Mouse (Mus musculus): Measurements from ENCODE around the gene Megf11. TPM values are rescaled to one million over a fixed set of nuclear protein-coding genes. Genes with fewer than 3 reads are reported as not detected.
A peak's percentile ranks its signal among the peaks of the same experiment; 100 is the strongest.

Megf11 gene
- polyA plus RNA-seq, 1 experiment from 2014 or later: 0.65 TPM

GRCm38 (mm10) chr9:64591436-64591835 lies 206.0 kb downstream of the Megf11 start:
- ATAC-seq (replicated peaks; ENCODE audit: insufficient number of reproducible peaks, low FRiP score, low TSS enrichment, low read depth) (no peak), DNase-seq (ENCODE audit: low spot score) (no peak)
- no peak overlapping the region for H3K27ac ChIP-seq (replicated peaks; ENCODE audit: low read depth, low read length)
- no peaks in the 10 kb centered on the region for H3K9me3 ChIP-seq (replicated peaks; ENCODE audit: control insufficient read depth, low read length)
- no peak overlapping the region for H3K4me2 ChIP-seq (ENCODE audit: low read depth, low read length)
- H3K4me1 ChIP-seq (ENCODE audit: control insufficient read depth, insufficient read depth, low read length): no peaks in the 10 kb centered on the region
- H3K27me3 ChIP-seq (ENCODE audit: control insufficient read depth, insufficient read depth, low read length): no peaks in the 10 kb centered on the region
- H3K9ac ChIP-seq (replicated peaks; ENCODE audit: low read length): no peak overlapping the region
- no peaks in the 10 kb centered on the region for H3K36me3 ChIP-seq (replicated peaks; ENCODE audit: control insufficient read depth, insufficient read depth, low read depth, low read length)
- H3K4me3 ChIP-seq (ENCODE audit: low read depth, low read length): no peak overlapping the region
- WGBS: 92% methylated on average over 1 of the region's 1 CpGs

GRCm38 (mm10) chr9:64594442-64594841 lies 209.0 kb downstream of the Megf11 start:
- Histone ChIP-seq H3K36me3 (replicated peaks; ENCODE audit: control insufficient read depth, insufficient read depth, low read depth, low read length) (no peaks in the 10 kb centered on the region), H3K9ac (replicated peaks; ENCODE audit: low read length) (no peak overlapping the region), H3K27me3 (ENCODE audit: control insufficient read depth, insufficient read depth, low read length) (no peaks in the 10 kb centered on the region), H3K4me3 (ENCODE audit: low read depth, low read length) (no peak overlapping the region), H3K27ac (replicated peaks; ENCODE audit: low read depth, low read length) (no peak overlapping the region), H3K4me2 (ENCODE audit: low read depth, low read length) (no peak overlapping the region), H3K9me3 (replicated peaks; ENCODE audit: control insufficient read depth, low read length) (no peaks in the 10 kb centered on the region), H3K4me1 (ENCODE audit: control insufficient read depth, insufficient read depth, low read length) (no peaks in the 10 kb centered on the region)
- WGBS: 70% methylated on average over 8 of the region's 8 CpGs
- no peak for DNase-seq (ENCODE audit: low spot score)
- no peak for ATAC-seq (replicated peaks; ENCODE audit: insufficient number of reproducible peaks, low FRiP score, low TSS enrichment, low read depth)

DNA sequence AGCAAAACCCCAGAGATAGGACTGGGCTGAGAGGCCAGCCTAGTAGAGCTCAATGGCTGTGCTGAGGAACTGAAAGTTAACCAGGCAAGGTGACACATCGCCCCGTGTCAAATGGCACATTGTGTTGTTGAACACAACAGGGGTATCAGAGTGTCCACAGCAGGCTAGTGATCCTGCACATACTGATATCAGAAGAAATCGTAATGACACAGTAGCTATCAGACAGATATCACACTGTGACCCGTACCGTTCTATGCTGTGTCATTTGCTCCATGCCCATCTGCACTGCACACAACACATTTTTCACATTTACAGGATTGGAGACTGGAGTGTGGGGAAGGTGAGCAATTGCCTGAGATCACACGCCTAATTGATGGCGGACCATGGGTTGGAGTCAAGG lies 213.0 kb downstream of the Megf11 start:
- no peak overlapping the region for H3K27ac ChIP-seq (replicated peaks; ENCODE audit: low read depth, low read length)
- H3K4me1 ChIP-seq (ENCODE audit: control insufficient read depth, insufficient read depth, low read length): no peaks in the 10 kb centered on the region
- H3K4me2 ChIP-seq (ENCODE audit: low read depth, low read length): no peak overlapping the region
- no peaks in the 10 kb centered on the region for H3K9me3 ChIP-seq (replicated peaks; ENCODE audit: control insufficient read depth, low read length)
- H3K9ac ChIP-seq (replicated peaks; ENCODE audit: low read length): no peak overlapping the region
- DNase-seq (ENCODE audit: low spot score) (no peak), ATAC-seq (replicated peaks; ENCODE audit: insufficient number of reproducible peaks, low FRiP score, low TSS enrichment, low read depth) (no peak)
- no peak overlapping the region for H3K4me3 ChIP-seq (ENCODE audit: low read depth, low read length)
- no peaks in the 10 kb centered on the region for H3K36me3 ChIP-seq (replicated peaks; ENCODE audit: control insufficient read depth, insufficient read depth, low read depth, low read length)
- no peaks in the 10 kb centered on the region for H3K27me3 ChIP-seq (ENCODE audit: control insufficient read depth, insufficient read depth, low read length)
- 92% methylated on average over 7 of the region's 7 CpGs for WGBS

- Histone ChIP-seq H3K27ac (replicated peaks; ENCODE audit: low read depth, low read length) (no peak overlapping the region), H3K36me3 (replicated peaks; ENCODE audit: control insufficient read depth, insufficient read depth, low read depth, low read length) (no peaks in the 10 kb centered on the region), H3K4me3 (ENCODE audit: low read depth, low read length) (no peak overlapping the region), H3K9me3 (replicated peaks; ENCODE audit: control insufficient read depth, low read length) (no peaks in the 10 kb centered on the region), H3K4me1 (ENCODE audit: control insufficient read depth, insufficient read depth, low read length) (no peaks in the 10 kb centered on the region), H3K27me3 (ENCODE audit: control insufficient read depth, insufficient read depth, low read length) (no peaks in the 10 kb centered on the region), H3K9ac (replicated peaks; ENCODE audit: low read length) (no peak overlapping the region), H3K4me2 (ENCODE audit: low read depth, low read length) (no peak overlapping the region)
- no peak for DNase-seq (ENCODE audit: low spot score)
- WGBS: 60% methylated on average over 2 of the region's 2 CpGs
- ATAC-seq (replicated peaks; ENCODE audit: insufficient number of reproducible peaks, low FRiP score, low TSS enrichment, low read depth): no peak
Observed at GRCm38 (mm10) chr9:64600731-64601130, 215.3 kb downstream of the Megf11 start.

DNA sequence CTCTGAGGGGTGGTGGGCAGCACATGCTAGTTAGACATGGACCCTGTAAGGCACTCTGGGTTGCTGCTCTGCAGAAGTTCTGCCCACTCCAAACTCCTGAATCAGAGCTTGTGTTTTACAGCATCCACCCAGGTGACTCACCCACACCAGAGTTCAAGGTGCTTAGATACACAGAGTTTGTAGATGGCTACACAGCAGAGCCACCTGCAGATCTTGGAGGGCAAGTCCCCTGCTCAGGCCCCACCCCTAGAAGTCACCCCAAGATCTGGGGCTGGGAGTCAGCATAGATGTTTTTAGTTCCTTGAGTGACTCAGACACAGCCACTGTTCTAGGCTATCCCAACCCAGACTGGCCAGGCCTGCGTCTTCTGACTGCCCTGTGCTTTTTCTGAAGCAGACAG lies 217.5 kb downstream of the Megf11 start:
- Histone ChIP-seq H3K9me3 (replicated peaks; ENCODE audit: control insufficient read depth, low read length) (no peaks in the 10 kb centered on the region), H3K27me3 (ENCODE audit: control insufficient read depth, insufficient read depth, low read length) (no peaks in the 10 kb centered on the region), H3K9ac (replicated peaks; ENCODE audit: low read length) (no peak overlapping the region), H3K4me1 (ENCODE audit: control insufficient read depth, insufficient read depth, low read length) (no peaks in the 10 kb centered on the region; the same call in 1 of the 2 replicates), H3K27ac (replicated peaks; ENCODE audit: low read depth, low read length) (no peak overlapping the region), H3K4me2 (ENCODE audit: low read depth, low read length) (no peak overlapping the region), H3K36me3 (replicated peaks; ENCODE audit: control insufficient read depth, insufficient read depth, low read depth, low read length) (no peaks in the 10 kb centered on the region), H3K4me3 (ENCODE audit: low read depth, low read length) (no peak overlapping the region)
- no peak for ATAC-seq (replicated peaks; ENCODE audit: insufficient number of reproducible peaks, low FRiP score, low TSS enrichment, low read depth)
- DNase-seq (ENCODE audit: low spot score): no peak
- 93% methylated on average over 1 of the region's 1 CpGs for WGBS

- H3K4me3 ChIP-seq (ENCODE audit: low read depth, low read length): no peak overlapping the region
- no peaks in the 10 kb centered on the region for H3K9me3 ChIP-seq (replicated peaks; ENCODE audit: control insufficient read depth, low read length)
- H3K27me3 ChIP-seq (ENCODE audit: control insufficient read depth, insufficient read depth, low read length): no peaks in the 10 kb centered on the region
- DNase-seq (ENCODE audit: low spot score): no peak
- no peaks in the 10 kb centered on the region for H3K36me3 ChIP-seq (replicated peaks; ENCODE audit: control insufficient read depth, insufficient read depth, low read depth, low read length)
- no peak overlapping the region for H3K27ac ChIP-seq (replicated peaks; ENCODE audit: low read depth, low read length)
- H3K9ac ChIP-seq (replicated peaks; ENCODE audit: low read length): no peak overlapping the region
- no peak overlapping the region for H3K4me2 ChIP-seq (ENCODE audit: low read depth, low read length)
- no peak for ATAC-seq (replicated peaks; ENCODE audit: insufficient number of reproducible peaks, low FRiP score, low TSS enrichment, low read depth)
- 73% methylated on average over 7 of the region's 7 CpGs for WGBS
- H3K4me1 ChIP-seq (ENCODE audit: control insufficient read depth, insufficient read depth, low read length): no peaks in the 10 kb centered on the region; the same call in 1 of the 2 replicates
Observed at GRCm38 (mm10) chr9:64604217-64604711, 218.8 kb downstream of the Megf11 start.

DNA sequence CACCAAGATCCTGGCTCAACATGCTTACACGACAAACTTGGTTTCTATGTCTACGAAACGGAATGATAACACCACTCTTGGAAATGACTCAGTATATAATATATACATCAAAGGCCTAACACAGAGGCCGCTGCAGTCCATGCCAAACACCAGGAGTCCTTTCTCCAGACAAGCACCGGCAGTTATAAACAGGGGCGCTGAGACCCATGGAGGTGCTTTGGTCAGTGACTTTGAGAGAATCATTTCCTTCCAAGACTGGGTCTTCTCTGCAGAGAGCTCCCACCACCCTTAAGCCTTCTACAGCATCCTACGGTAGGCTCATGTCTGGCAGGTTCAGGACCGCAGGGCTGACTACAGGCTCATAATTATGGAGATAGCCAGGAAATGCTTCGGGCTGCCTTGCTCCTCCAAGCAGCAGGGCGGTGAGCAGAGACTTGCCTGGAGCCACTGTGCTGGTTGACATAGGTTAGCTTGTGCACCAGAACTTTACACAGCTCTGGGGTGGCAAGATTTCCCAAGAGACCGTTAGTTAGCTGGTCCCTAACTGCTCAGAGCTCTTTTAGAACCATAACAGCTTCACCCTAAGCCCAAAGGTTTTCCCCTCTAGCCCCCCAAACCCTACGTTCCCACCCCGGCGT lies 219.8 kb downstream of the Megf11 start:
- Histone ChIP-seq H3K27ac (replicated peaks; ENCODE audit: low read depth, low read length) (no peak overlapping the region), H3K27me3 (ENCODE audit: control insufficient read depth, insufficient read depth, low read length) (no peaks in the 10 kb centered on the region), H3K9ac (replicated peaks; ENCODE audit: low read length) (no peak overlapping the region), H3K4me1 (ENCODE audit: control insufficient read depth, insufficient read depth, low read length) (no peaks in the 10 kb centered on the region; the same call in 1 of the 2 replicates), H3K4me2 (ENCODE audit: low read depth, low read length) (no peak overlapping the region), H3K36me3 (replicated peaks; ENCODE audit: control insufficient read depth, insufficient read depth, low read depth, low read length) (no peaks in the 10 kb centered on the region), H3K9me3 (replicated peaks; ENCODE audit: control insufficient read depth, low read length) (no peaks in the 10 kb centered on the region), H3K4me3 (ENCODE audit: low read depth, low read length) (no peak overlapping the region)
- ATAC-seq (replicated peaks; ENCODE audit: insufficient number of reproducible peaks, low FRiP score, low TSS enrichment, low read depth) (no peak), DNase-seq (ENCODE audit: low spot score) (no peak)
- 74% methylated on average over 14 of the region's 14 CpGs for WGBS

DNA sequence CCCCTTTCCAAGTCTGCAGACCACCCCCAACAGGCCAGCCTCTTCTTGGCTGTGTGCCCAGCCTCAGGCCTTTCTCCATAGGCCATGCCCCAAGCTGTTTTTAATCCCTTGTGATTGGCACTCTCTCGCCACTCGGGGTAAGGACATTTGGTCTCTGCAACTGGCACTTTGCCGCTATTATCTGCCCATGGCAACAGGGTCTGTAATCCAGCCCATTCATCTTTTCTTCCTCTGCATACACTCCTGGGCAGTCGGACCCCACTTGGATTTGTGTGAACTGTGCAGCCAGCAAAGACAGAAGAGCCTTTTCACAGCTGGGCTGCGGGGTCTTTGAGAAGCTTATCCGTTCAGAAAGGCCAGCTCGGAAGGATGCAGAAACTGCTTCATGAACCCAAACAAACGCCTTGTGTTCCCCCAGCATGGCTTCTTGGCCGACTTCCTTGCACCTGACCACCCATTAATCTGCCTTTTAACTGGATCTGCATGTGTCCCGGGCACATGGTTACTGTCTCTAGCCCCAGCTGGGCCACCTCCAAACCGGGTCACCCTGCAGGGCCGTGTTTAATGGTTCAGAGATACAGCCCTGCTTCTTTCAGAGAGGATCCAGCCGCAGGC lies 220.4 kb downstream of the Megf11 start:
- ATAC-seq (replicated peaks; ENCODE audit: insufficient number of reproducible peaks, low FRiP score, low TSS enrichment, low read depth): 0 out of 2 replicates have a peak, but pooled peaks have one; percentile 52
- H3K4me3 ChIP-seq (ENCODE audit: low read depth, low read length): no peak overlapping the region
- H3K9ac ChIP-seq (replicated peaks; ENCODE audit: low read length): no peak overlapping the region
- no peak overlapping the region for H3K4me2 ChIP-seq (ENCODE audit: low read depth, low read length)
- DNase-seq (ENCODE audit: low spot score): peak; percentile 52
- no peaks in the 10 kb centered on the region; the same call in 1 of the 2 replicates for H3K4me1 ChIP-seq (ENCODE audit: control insufficient read depth, insufficient read depth, low read length)
- no peaks in the 10 kb centered on the region for H3K27me3 ChIP-seq (ENCODE audit: control insufficient read depth, insufficient read depth, low read length)
- no peak overlapping the region for H3K27ac ChIP-seq (replicated peaks; ENCODE audit: low read depth, low read length)
- WGBS: 21% methylated on average over 13 of the region's 13 CpGs
- H3K9me3 ChIP-seq (replicated peaks; ENCODE audit: control insufficient read depth, low read length): no peaks in the 10 kb centered on the region
- H3K36me3 ChIP-seq (replicated peaks; ENCODE audit: control insufficient read depth, insufficient read depth, low read depth, low read length): no peaks in the 10 kb centered on the region
